Mouse (Mus musculus) megakaryocyte, embryonic 14.5 days (primary cell): ENCODE measurements around the gene Zfp113. TPM values are rescaled to one million over a fixed set of nuclear protein-coding genes. Genes with fewer than 3 reads are reported as not detected.

ENCODE experiments used
- H3K27me3 ChIP-seq: replicated peaks from 2 replicates; pipeline ENCODE3; 2012; ENCODE audit warnings: inconsistent platforms
- H3K36me3 ChIP-seq: replicated peaks from 2 replicates; pipeline ENCODE3; 2012; ENCODE audit warnings: low read length, inconsistent platforms, mixed read lengths
- H3K4me1 ChIP-seq: 2 replicates; pipeline ENCODE4 v1.6.1; 2012; ENCODE audit warnings: inconsistent platforms
- H3K4me3 ChIP-seq: replicated peaks from 2 replicates; pipeline ENCODE3; 2012; ENCODE audit warnings: moderate library complexity, mild to moderate bottlenecking, inconsistent platforms
- H3K9me3 ChIP-seq: 2 replicates; pipeline ENCODE4 v1.6.1; 2012; ENCODE audit warnings: inconsistent platforms
- FLI1 ChIP-seq: IDR thresholded peaks from 2 replicates; pipeline ENCODE4 v1.6.1; 2012; ENCODE audit warnings: low read length, inconsistent platforms, mixed read lengths
- GATA1 ChIP-seq: IDR thresholded peaks from 3 replicates; pipeline ENCODE4 v1.6.1; 2012; ENCODE audit warnings: mixed read lengths, low read length, inconsistent platforms, borderline replicate concordance
- polyA plus RNA-seq: library from polyadenylated mRNA; stranded (reverse); fragments of >175 nt; gene quantifications from 2 replicates; pipeline ENCODE4 v1.2.3, GENCODE M21; 2012; ENCODE audit warnings: low replicate concordance; ENCODE audit not compliant: insufficient read depth

Gene Zfp113
- polyA plus RNA-seq: 0.13 TPM in 1 of 2 replicates, not detected in the other

GRCm38 (mm10) chr5:138155443-138155976, at the start of gene Zfp113:
Zfp113 (minus strand) TSS chr5:138155744.
- no peak for TF ChIP-seq GATA1
- TF ChIP-seq FLI1: peak; percentile 58; the same call in 1 of the 2 replicates
- peaks cover 35% of the 10 kb centered on the region for H3K4me1 ChIP-seq
- H3K27me3 ChIP-seq: no peaks in the 10 kb centered on the region
- H3K4me3 ChIP-seq: peak within 1 kb of the TSS; percentile 96
- H3K36me3 ChIP-seq: peaks cover 26% of the 10 kb centered on the region
- no peaks in the 10 kb centered on the region for H3K9me3 ChIP-seq

- no peaks in the 10 kb centered on the region for H3K36me3 ChIP-seq
- no peaks in the 10 kb centered on the region for H3K4me1 ChIP-seq
- peaks cover 34% of the 10 kb centered on the region for H3K9me3 ChIP-seq
- H3K4me3 ChIP-seq: no peak overlapping the region
- TF ChIP-seq FLI1 (no peak), GATA1 (no peak)
- H3K27me3 ChIP-seq: no peaks in the 10 kb centered on the region
These were observed 46.5 kb upstream of the Zfp113 start for GRCm38 (mm10) chr5:138202086-138202485.

GRCm38 (mm10) chr5:138199576-138199975, 44.0 kb upstream of the Zfp113 start:
- H3K4me1 ChIP-seq: peaks cover 15% of the 10 kb centered on the region
- TF ChIP-seq GATA1 (no peak), FLI1 (no peak)

GRCm38 (mm10) chr5:138195463-138195862, 39.9 kb upstream of the Zfp113 start:
- no peak overlapping the region for H3K4me3 ChIP-seq
- H3K9me3 ChIP-seq: no peaks in the 10 kb centered on the region
- peaks cover 29% of the 10 kb centered on the region for H3K4me1 ChIP-seq
- no peak for TF ChIP-seq GATA1
- no peak for TF ChIP-seq FLI1
- peaks cover 5% of the 10 kb centered on the region for H3K27me3 ChIP-seq
- peaks cover 25% of the 10 kb centered on the region for H3K36me3 ChIP-seq

More at GRCm38 (mm10) chr5:138199576-138199975, 44.0 kb upstream of the Zfp113 start:
- Histone ChIP-seq H3K4me3 (no peak overlapping the region), H3K36me3 (no peaks in the 10 kb centered on the region), H3K27me3 (peaks cover 5% of the 10 kb centered on the region), H3K9me3 (peaks cover 20% of the 10 kb centered on the region)

GRCm38 (mm10) chr5:138194755-138195345, 39.3 kb upstream of the Zfp113 start:
- Histone ChIP-seq H3K27me3 (peaks cover 5% of the 10 kb centered on the region), H3K4me1 (peaks cover 29% of the 10 kb centered on the region), H3K36me3 (peaks cover 31% of the 10 kb centered on the region), H3K4me3 (peak overlapping the region; percentile 97), H3K9me3 (no peaks in the 10 kb centered on the region)
- no peak for TF ChIP-seq FLI1
- no peak for TF ChIP-seq GATA1

GRCm38 (mm10) chr5:138193771-138194727, 38.5 kb upstream of the Zfp113 start, which contains the start of gene Mblac1:
Mblac1 (plus strand) TSS chr5:138194314.
- Histone ChIP-seq H3K27me3 (peaks cover 5% of the 10 kb centered on the region), H3K4me1 (peaks cover 29% of the 10 kb centered on the region), H3K4me3 (peak within 1 kb of the TSS; percentile 97), H3K9me3 (no peaks in the 10 kb centered on the region), H3K36me3 (peaks cover 35% of the 10 kb centered on the region)
- TF ChIP-seq FLI1 (no peak), GATA1 (no peak)

GRCm38 (mm10) chr5:138187661-138188306, 32.2 kb upstream of the Zfp113 start:
- H3K4me3 ChIP-seq: peak overlapping the region; percentile 99
- peaks cover 24% of the 10 kb centered on the region for H3K4me1 ChIP-seq
- H3K36me3 ChIP-seq: peaks cover 50% of the 10 kb centered on the region
- no peak for TF ChIP-seq GATA1
- TF ChIP-seq FLI1: no peak
- H3K27me3 ChIP-seq: no peaks in the 10 kb centered on the region
- H3K9me3 ChIP-seq: no peaks in the 10 kb centered on the region

- no peaks in the 10 kb centered on the region for H3K27me3 ChIP-seq
- H3K4me1 ChIP-seq: peaks cover 24% of the 10 kb centered on the region
- H3K36me3 ChIP-seq: peaks cover 50% of the 10 kb centered on the region
- H3K4me3 ChIP-seq: peak within 1 kb of the TSS; percentile 99
- no peaks in the 10 kb centered on the region for H3K9me3 ChIP-seq
- TF ChIP-seq GATA1: no peak
These were observed 31.6 kb upstream of the Zfp113 start, which contains the start of the genes Taf6 and Cnpy4 for GRCm38 (mm10) chr5:138186950-138187638. Taf6 (minus strand) TSS chr5:138187451. Cnpy4 (plus strand) TSS chr5:138187485.

- H3K4me1 ChIP-seq: peaks cover 23% of the 10 kb centered on the region
- H3K36me3 ChIP-seq: peaks cover 66% of the 10 kb centered on the region
These were observed 17.7 kb upstream of the Zfp113 start for GRCm38 (mm10) chr5:138173217-138173616.

More at GRCm38 (mm10) chr5:138173217-138173616, 17.7 kb upstream of the Zfp113 start:
- Histone ChIP-seq H3K4me3 (no peak overlapping the region), H3K9me3 (no peaks in the 10 kb centered on the region), H3K27me3 (no peaks in the 10 kb centered on the region)
- TF ChIP-seq FLI1 (no peak), GATA1 (no peak)
